Mouse (Mus musculus): ENCODE measurements at regions not wholly inside any gene's neighbourhood (a gene's known extent, or its start where the extent isn't known, plus 50 kb on each side); places are given as distances from the start of the nearest gene placed in this dataset.

GRCm38 (mm10) chr12:12882931-12883553 lies 58.7 kb downstream of the Mycn start:
- DNase-seq (ENCODE audit: low spot score in 2 of 2): no peak

GRCm38 (mm10) chr12:12878031-12878430 lies 63.7 kb downstream of the Mycn start:
- no peak for DNase-seq (ENCODE audit: low spot score in 2 of 2)

- DNase-seq (ENCODE audit: low spot score in 2 of 2): no peak
Measured at GRCm38 (mm10) chr12:12877539-12877938, 64.2 kb downstream of the Mycn start.

- no peak for DNase-seq (ENCODE audit: low spot score in 2 of 2)
Measured at GRCm38 (mm10) chr12:12875976-12876745, 65.6 kb downstream of the Mycn start.

DNA sequence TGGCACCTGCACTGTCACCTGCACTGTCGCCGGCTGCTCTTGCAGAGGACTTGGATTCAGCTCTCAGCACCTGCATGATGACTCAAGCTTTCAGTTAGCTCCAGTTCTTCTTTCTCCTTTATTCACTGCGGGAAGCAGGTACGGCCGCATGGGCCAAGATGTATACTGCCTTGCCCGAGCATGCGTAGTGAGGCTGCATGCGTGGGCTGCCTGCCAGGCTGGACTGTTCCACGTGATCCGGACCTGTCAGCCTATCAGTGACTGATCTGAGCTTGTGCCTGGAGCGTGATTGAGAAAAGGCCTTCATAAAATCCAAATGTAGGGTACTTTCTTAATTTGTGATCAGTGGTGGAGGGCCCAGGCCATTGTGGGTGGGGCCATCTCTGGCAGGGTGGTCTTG lies 68.2 kb downstream of the Mycn start:
- no peak for DNase-seq (ENCODE audit: low spot score in 2 of 2)

- no peak for DNase-seq (ENCODE audit: low spot score in 2 of 2)
Measured at GRCm38 (mm10) chr12:12872974-12873373, 68.7 kb downstream of the Mycn start.

DNA sequence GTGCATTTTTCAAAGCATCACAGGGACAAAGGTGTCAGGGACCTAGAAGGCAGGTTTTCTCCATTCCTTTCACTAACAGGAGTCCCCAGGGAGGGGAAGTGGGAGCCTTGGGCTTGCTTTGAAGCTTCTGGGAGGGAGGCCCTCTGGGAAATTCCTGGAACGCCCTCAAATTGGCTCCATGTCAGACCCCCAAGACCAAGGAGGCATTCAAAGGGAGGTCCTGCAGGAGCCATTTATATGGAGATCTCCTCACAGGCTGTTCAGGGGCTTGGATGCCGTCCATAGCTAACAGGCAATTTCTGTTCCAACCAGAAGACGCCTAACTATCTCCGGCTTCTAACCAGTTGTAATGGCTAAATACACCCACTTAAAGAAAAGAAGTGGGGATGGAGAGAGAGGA lies 70.4 kb downstream of the Mycn start:
- DNase-seq (ENCODE audit: low spot score in 2 of 2): no peak

- no peak for DNase-seq (ENCODE audit: low spot score in 2 of 2)
Measured at GRCm38 (mm10) chr12:12866590-12866989, 75.1 kb downstream of the Mycn start.

GRCm38 (mm10) chr12:12850681-12851080 lies 91.0 kb downstream of the Mycn start:
- no peak for DNase-seq (ENCODE audit: low spot score in 2 of 2)

DNA sequence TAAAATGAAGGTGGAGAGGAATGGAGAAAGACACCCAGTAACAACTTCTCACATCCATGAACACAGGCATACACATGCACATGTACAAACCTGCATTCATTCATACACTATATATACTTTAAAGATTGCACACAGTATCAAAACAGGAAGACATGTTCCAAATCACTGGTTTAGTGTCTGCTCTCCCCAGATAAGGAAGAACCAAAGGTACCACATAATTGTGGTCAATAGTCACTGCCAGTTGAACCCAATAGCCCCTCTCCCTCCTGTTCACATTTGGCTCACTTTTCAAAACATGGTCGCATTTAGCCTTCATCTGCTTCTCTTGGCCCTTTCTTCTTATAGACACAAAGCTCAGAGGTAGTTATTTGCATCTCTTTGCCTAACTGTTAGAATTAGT lies 95.0 kb downstream of the Mycn start:
- no peak for DNase-seq (ENCODE audit: low spot score in 2 of 2)

DNA sequence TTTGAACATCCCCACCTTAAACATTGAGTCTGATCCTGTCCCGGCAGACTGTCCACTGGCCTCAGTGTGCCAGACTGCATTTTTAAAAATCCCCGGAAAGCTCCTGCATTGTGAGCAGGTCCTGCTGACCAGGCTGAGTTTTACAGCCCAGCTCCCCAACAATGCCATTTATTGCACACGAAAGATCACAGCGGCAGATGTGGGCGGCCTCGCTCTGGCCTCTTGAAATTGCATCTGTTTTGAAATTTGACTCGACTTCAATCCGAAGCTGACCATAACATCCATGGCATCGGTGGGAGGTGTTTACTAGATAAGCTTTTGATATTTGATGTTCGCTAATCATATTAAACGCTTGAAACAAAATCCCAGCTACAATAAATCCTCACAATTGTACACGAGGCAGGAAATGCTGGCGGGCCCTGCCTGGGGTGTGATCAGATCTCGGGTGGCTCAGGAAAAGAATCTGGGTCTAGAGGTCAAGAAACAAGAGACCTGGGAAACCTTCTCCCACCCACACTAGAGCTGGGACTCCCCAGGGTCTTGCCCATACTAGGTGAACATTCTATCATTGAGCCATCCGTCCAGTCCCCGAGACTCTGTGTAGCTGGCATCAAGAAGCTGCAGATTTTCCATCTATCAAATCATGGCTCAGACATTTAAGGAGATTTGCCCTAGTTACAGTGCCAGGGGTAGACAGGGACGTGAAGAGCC lies 99.3 kb downstream of the Mycn start:
- DNase-seq (ENCODE audit: low spot score in 2 of 2): no peak

DNA sequence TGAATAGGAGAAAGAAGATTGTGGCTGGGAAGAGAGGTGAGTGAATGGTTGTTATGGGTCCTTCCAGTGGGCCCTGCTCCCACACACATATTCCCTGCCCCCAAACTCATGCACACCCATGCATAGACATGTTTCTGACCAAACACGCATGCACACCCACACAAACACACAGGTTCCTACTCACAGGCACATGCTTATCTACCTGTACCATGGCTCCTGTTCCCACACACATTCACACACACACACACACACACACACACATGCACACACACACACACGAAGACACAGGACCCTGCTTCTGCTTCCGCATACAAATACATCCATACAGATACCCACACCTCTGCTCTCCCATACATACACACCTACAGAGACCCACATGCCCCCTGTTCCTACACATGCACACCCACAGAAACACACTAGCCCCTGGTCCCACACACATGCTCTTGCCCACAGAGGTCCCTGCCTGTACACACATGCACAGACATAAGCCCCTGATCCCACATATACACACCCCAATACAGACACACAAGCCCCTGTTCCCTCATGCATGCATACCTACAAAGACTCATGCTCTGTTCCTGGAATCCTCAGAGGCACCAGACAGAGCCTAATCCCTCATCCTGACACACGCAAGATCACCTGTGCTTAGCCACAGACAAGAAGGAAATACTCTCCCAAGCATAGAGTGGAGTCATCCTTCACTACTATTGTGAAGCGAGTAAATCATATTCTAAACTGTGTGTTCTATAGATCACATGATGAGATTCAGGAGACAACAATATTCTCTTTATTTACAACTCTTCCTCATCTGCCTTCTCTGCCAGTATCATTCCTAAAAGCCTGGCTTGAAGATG lies 100.1 kb downstream of the Mycn start:
- DNase-seq (ENCODE audit: low spot score in 2 of 2): no peak

GRCm38 (mm10) chr12:12840661-12841384 lies 100.9 kb downstream of the Mycn start:
- no peak for DNase-seq (ENCODE audit: low spot score in 2 of 2)

- no peak for DNase-seq (ENCODE audit: low spot score in 2 of 2)
Measured at GRCm38 (mm10) chr12:12837775-12838174, 103.9 kb downstream of the Mycn start.

DNA sequence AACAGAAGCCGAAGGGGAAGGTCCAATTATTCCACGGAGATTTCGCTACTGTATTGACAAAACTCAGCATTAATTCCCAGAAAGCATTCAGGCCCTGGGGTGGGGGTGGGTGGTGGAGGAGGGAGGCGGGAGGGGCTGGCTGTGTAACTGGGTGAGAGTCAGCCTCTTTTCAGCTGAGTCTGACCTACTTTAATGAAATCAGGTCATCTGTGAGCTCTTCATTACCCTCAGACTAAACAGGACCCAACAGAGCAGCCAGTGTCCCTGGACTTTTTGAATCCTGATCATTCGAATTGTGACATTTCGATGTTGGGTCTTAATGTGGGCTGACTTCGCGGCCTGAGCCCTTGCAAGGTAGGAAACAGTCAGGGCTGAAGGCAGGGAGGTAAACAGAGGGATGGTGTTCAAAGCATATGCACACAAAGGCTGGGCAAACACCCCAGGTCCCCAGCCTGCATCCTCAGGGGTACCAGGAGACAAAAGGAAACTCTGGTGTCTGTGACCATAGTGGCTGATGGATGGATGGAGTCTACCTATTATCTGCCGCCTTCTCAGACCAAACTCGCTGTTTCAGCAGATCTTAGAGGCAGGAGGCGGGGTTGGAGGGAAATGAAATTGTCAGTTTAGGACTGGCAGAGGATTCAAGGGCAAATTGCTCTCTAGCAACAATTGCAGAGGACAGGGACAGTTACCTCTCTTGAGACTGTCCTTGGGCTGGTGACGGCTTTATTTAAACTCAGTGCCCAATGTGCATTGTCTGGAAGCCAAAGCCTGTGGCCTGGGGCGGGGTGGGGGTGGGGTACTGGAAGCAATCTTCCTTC lies 113.7 kb downstream of the Mycn start:
- DNase-seq (ENCODE audit: low spot score in 2 of 2): no peak

DNA sequence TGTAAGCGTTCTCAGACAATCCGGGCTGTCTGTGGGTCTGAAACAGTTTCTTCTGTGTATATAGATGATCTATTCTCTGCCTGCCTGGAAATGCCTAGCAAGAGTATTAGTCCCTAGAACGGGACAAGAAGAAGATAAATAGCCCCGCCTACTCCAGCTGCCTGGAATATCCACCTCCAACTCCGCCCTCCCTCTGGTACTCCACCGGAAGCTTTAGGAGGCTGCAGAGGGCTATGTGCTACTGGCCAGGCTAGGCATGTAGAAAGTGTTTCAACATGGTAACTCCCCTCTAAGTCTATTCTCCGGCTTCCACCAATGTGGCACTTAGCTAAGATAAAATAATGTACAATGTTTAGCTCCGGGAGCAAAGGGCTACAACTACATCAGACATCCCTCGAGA lies 114.3 kb downstream of the Mycn start:
- no peak for DNase-seq (ENCODE audit: low spot score in 2 of 2)

DNA sequence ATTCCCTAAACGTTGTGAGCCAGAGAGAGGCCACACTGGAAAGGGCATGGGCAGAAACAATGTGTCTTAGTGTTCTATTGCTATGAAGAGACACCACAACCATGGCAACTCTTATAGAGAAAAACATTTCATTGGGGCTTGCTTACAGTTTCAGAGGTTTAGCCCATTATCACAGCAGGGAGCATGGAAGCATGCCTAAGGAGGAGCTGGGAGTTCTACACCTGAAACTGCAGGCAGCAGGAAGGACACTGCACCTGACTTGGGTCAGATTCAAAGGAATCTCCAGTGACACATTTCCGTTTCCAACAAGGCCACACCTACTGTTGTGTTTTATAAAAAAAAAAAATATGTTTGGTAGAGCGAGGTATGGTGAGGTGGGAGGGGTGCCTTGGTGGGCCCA lies 115.3 kb downstream of the Mycn start:
- DNase-seq (ENCODE audit: low spot score in 2 of 2): no peak

GRCm38 (mm10) chr12:12825842-12826241 lies 115.9 kb downstream of the Mycn start:
- DNase-seq (ENCODE audit: low spot score in 2 of 2): no peak

DNA sequence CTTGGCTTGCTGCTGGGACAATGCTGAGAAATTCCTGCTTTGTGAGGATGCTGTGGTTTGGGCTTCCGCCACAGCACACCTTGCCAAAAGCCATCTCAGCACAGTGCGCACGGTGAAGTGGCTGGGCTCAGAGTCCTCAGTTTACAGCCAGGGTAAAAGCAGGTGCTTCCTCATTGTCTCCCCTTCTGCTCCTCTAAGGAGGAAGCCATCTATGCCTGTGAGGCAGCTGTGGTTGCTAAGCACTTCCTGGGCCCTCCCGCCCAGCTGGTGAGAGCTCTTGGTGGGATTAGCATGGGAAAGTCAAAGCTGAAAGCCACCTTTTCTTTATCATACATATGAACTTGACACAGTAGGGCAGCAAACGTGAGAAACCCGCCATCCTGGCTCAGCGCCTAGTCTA lies 120.2 kb downstream of the Mycn start:
- no peak for DNase-seq (ENCODE audit: low spot score in 2 of 2)

- no peak for DNase-seq (ENCODE audit: low spot score in 2 of 2)
Measured at GRCm38 (mm10) chr12:12820668-12821351, 120.9 kb downstream of the Mycn start.

All from gastrocnemius, adult 8-10 months (tissue).